Mouse (Mus musculus) MEL (cell line): ENCODE data around the gene Efcc1. TPM values are rescaled to one million over a fixed set of nuclear protein-coding genes. Genes with fewer than 3 reads are reported as not detected.
A peak's percentile ranks its signal among the peaks of the same experiment; 100 is the strongest.

Experiments used
- DNase-seq: peaks from one replicate; pipeline ENCODE4 v3.0.0; 2011; ENCODE audit warnings: low read depth, low spot score
- H3K27ac ChIP-seq: 2 replicates; pipeline ENCODE4 v1.5.1; 2012; ENCODE audit warnings: low read depth, mild to moderate bottlenecking, control low read depth, low read length, moderate library complexity; ENCODE audit not compliant: control insufficient read depth
- H3K27me3 ChIP-seq, 2 experiments: fragments of 150-350 bp in 1 of 2; sonication (generic) in 1 of 2; 2 replicates each; pipeline ENCODE4 v1.6.1; 2012; ENCODE audit warnings: low read length in 2 of 2, mild to moderate bottlenecking in 2 of 2, improper control_type of control experiment in 1 of 2, moderate library complexity in 1 of 2; ENCODE audit not compliant: insufficient read depth in 2 of 2, control insufficient read depth in 1 of 2
- H3K36me3 ChIP-seq, 2 experiments: 2 replicates each; pipeline ENCODE4 v1.6.1; 2012 to 2014; ENCODE audit warnings: low read length in 2 of 2, improper control_type of control experiment in 1 of 2, inconsistent platforms in 1 of 2, mild to moderate bottlenecking in 1 of 2; ENCODE audit not compliant: insufficient read depth in 2 of 2, control insufficient read depth in 1 of 2
- H3K4me1 ChIP-seq, 2 experiments: fragments of 150-350 bp in 1 of 2; sonication (generic) in 1 of 2; 2 replicates each; pipeline ENCODE4 v1.6.1; 2012; ENCODE audit warnings: low read length in 2 of 2, improper control_type of control experiment in 1 of 2, mild to moderate bottlenecking in 1 of 2; ENCODE audit not compliant: insufficient read depth in 2 of 2, control insufficient read depth in 1 of 2
- H3K4me3 ChIP-seq, 2 experiments: fragments of 150-350 bp in 1 of 2; sonication (generic) in 1 of 2; 2 replicates each; pipeline ENCODE4 v1.5.1; 2012; ENCODE audit warnings: low read depth in 2 of 2, low read length in 2 of 2, mild to moderate bottlenecking in 2 of 2, moderate library complexity in 2 of 2, control low read depth in 1 of 2, improper control_type of control experiment in 1 of 2; ENCODE audit not compliant: control insufficient read depth in 1 of 2, insufficient read depth in 1 of 2
- H3K79me2 ChIP-seq: 2 replicates; pipeline ENCODE4 v1.6.1; 2012; ENCODE audit warnings: mild to moderate bottlenecking, low read length, moderate library complexity; ENCODE audit not compliant: control insufficient read depth, poor library complexity, insufficient read depth
- H3K9ac ChIP-seq: 2 replicates; pipeline ENCODE4 v1.6.1; 2012; ENCODE audit warnings: low read depth, mild to moderate bottlenecking, control low read depth, low read length, moderate library complexity; ENCODE audit not compliant: control insufficient read depth, poor library complexity, severe bottlenecking
- H3K9me3 ChIP-seq: fragments of 150-350 bp; sonication (generic); replicated peaks from 2 replicates; pipeline ENCODE4 v1.6.1; 2012; ENCODE audit warnings: mild to moderate bottlenecking, low read length, improper control_type of control experiment, moderate library complexity; ENCODE audit not compliant: insufficient read depth
- BHLHE40 ChIP-seq: IDR thresholded peaks from 2 replicates; pipeline ENCODE4 v1.6.1; 2012; ENCODE audit warnings: low read depth, mild to moderate bottlenecking, inconsistent platforms, low read length, improper control_type of control experiment, borderline replicate concordance
- MAFK ChIP-seq: IDR thresholded peaks from 2 replicates; pipeline ENCODE4 v1.6.1; 2011; ENCODE audit warnings: low read depth, mild to moderate bottlenecking, low read length, improper control_type of control experiment, borderline replicate concordance
- MEF2A ChIP-seq: IDR thresholded peaks from 2 replicates; pipeline ENCODE4 v1.6.1; 2014; ENCODE audit warnings: low read depth, mild to moderate bottlenecking, inconsistent platforms, low read length, improper control_type of control experiment; ENCODE audit not compliant: poor library complexity, insufficient replicate concordance, severe bottlenecking; ENCODE audit errors: extremely low read depth
- NELFE ChIP-seq: IDR thresholded peaks from 2 replicates; pipeline ENCODE4 v1.6.1; 2011; ENCODE audit warnings: low read depth, low read length, improper control_type of control experiment
- POLR2AphosphoS2 ChIP-seq: IDR thresholded peaks from 2 replicates; pipeline ENCODE4 v1.6.1; 2011; ENCODE audit warnings: low read length, improper control_type of control experiment
- POLR2AphosphoS5 ChIP-seq: IDR thresholded peaks from 2 replicates; pipeline ENCODE4 v1.6.1; 2012; ENCODE audit warnings: low read depth, borderline replicate concordance, mild to moderate bottlenecking, inconsistent platforms, low read length, moderate library complexity, mixed read lengths
- RAD21 ChIP-seq: IDR thresholded peaks from 2 replicates; pipeline ENCODE4 v1.6.1; 2011; ENCODE audit warnings: mild to moderate bottlenecking, low read depth, low read length, improper control_type of control experiment
- RCOR1 ChIP-seq: IDR thresholded peaks from 2 replicates; pipeline ENCODE4 v1.6.1; 2012; ENCODE audit warnings: low read depth, mild to moderate bottlenecking, inconsistent platforms, low read length, improper control_type of control experiment
- SMC3 ChIP-seq: IDR thresholded peaks from 2 replicates; pipeline ENCODE4 v1.6.1; 2011; ENCODE audit warnings: low read depth, low read length, improper control_type of control experiment
- TBP ChIP-seq: IDR thresholded peaks from 2 replicates; pipeline ENCODE4 v1.8.0; 2011; ENCODE audit warnings: low read depth, low read length, improper control_type of control experiment
- UBTF ChIP-seq: IDR thresholded peaks from 2 replicates; pipeline ENCODE4 v1.6.1; 2012; ENCODE audit warnings: low read depth, mild to moderate bottlenecking, inconsistent platforms, low read length, improper control_type of control experiment, moderate library complexity, borderline replicate concordance; ENCODE audit not compliant: insufficient read depth
- USF1 ChIP-seq: IDR thresholded peaks from 2 replicates; pipeline ENCODE4 v1.6.1; 2014; ENCODE audit warnings: low read depth, mild to moderate bottlenecking, inconsistent platforms, low read length, improper control_type of control experiment, moderate library complexity
- USF2 ChIP-seq, 2 experiments: IDR thresholded peaks; 2 replicates each; pipeline ENCODE4 v1.6.1; 2011 to 2012; ENCODE audit warnings: improper control_type of control experiment in 2 of 2, low read length in 2 of 2, borderline replicate concordance in 1 of 2, inconsistent platforms in 1 of 2, low read depth in 1 of 2, mild to moderate bottlenecking in 1 of 2; ENCODE audit not compliant: insufficient read depth in 1 of 2
- ZC3H11A ChIP-seq: IDR thresholded peaks from 2 replicates; pipeline ENCODE4 v1.6.1; 2012; ENCODE audit warnings: low read depth, mild to moderate bottlenecking, inconsistent platforms, low read length, improper control_type of control experiment
- ZMIZ1 ChIP-seq: IDR thresholded peaks from 2 replicates; pipeline ENCODE4 v1.6.1; 2012; ENCODE audit warnings: low read depth, mild to moderate bottlenecking, inconsistent platforms, low read length, improper control_type of control experiment, moderate library complexity
- polyA plus RNA-seq, 2 experiments: library from polyadenylated mRNA; stranded (reverse) in 1 of 2; unstranded in 1 of 2; fragments of >175 nt in 1 of 2; fragments of >200 nt in 1 of 2; gene quantifications; 2 replicates each; pipeline versions ENCODE4 v1.2.1 to v1.2.4; 2012; ENCODE audit warnings: low replicate concordance in 2 of 2, low read depth in 1 of 2; ENCODE audit not compliant: insufficient read length in 2 of 2, insufficient read depth in 1 of 2, missing spikeins in 1 of 2
- total RNA-seq: library from RNA; depleted of rRNA; stranded (reverse); fragments of 300-350 nt; gene quantifications from 2 replicates; pipeline ENCODE4 v1.2.3, GENCODE M21; 2012

The Efcc1 gene
- total and polyA plus RNA-seq, 3 experiments, result 0.27 to 1.2 TPM; not detected in 1

- Histone ChIP-seq H3K9me3 (no peaks in the 10 kb centered on the region), H3K27ac (no peak overlapping the region), H3K4me3 (no peak overlapping the region), H3K79me2 (no peaks in the 10 kb centered on the region)
- TF ChIP-seq ZMIZ1 (no peak), MAFK (peak; percentile 57; the same call in 1 of the 2 replicates)
- TF ChIP-seq, all 39 proteins: peak for 1
- H3K36me3 ChIP-seq, result peaks cover 0 to 12% of the 10 kb centered on the region in 2 experiments; a peak in 2 of 4 replicates
- H3K27me3 ChIP-seq, result no peaks in the 10 kb centered on the region; a peak in 1 of 4 replicates
- peaks cover 16 to 24% of the 10 kb centered on the region in 2 experiments for H3K4me1 ChIP-seq
- no peak overlapping the region for H3K9ac ChIP-seq
- DNase-seq, result no peak
Observed at GRCm38 (mm10) chr6:87736923-87737322, 6.3 kb downstream of the Efcc1 start.

GRCm38 (mm10) chr6:87737921-87738626 lies 7.4 kb downstream of the Efcc1 start:
- H3K27me3 ChIP-seq, result no peaks in the 10 kb centered on the region; a peak in 1 of 4 replicates
- TF ChIP-seq BHLHE40, result no peak
- TF ChIP-seq SMC3, result no peak; the same call in 1 of the 2 replicates
- TF ChIP-seq RAD21, result no peak
- TF ChIP-seq TBP, result no peak
- no peak for TF ChIP-seq USF1
- TF ChIP-seq ZC3H11A, result no peak
- TF ChIP-seq POLR2AphosphoS5, result no peak
- no peak for TF ChIP-seq RCOR1
- no peak for TF ChIP-seq MEF2A
- no peak for TF ChIP-seq ZMIZ1
- TF ChIP-seq UBTF, result no peak
- TF ChIP-seq NELFE, result no peak
- TF ChIP-seq POLR2AphosphoS2, result no peak
- TF ChIP-seq USF2 (IDR thresholded peaks at IDR 0.05; ENCODE audit: borderline replicate concordance in 1 of 2, insufficient read depth in 1 of 2, low read depth in 1 of 2, low read length in 2 of 2), result no peak
- no peak for DNase-seq
- H3K9me3 ChIP-seq, result no peaks in the 10 kb centered on the region
- no peak overlapping the region for H3K27ac ChIP-seq
- peaks cover 0 to 13% of the 10 kb centered on the region in 2 experiments; a peak in 2 of 4 replicates for H3K36me3 ChIP-seq
- H3K4me3 ChIP-seq, result no peak overlapping the region
- peaks cover 16 to 29% of the 10 kb centered on the region in 2 experiments for H3K4me1 ChIP-seq
- no peak overlapping the region for H3K9ac ChIP-seq
- no peaks in the 10 kb centered on the region for H3K79me2 ChIP-seq
